Comparison of ENCODE assay signal across 8 mouse cellular contexts in the genomic region with DNA sequence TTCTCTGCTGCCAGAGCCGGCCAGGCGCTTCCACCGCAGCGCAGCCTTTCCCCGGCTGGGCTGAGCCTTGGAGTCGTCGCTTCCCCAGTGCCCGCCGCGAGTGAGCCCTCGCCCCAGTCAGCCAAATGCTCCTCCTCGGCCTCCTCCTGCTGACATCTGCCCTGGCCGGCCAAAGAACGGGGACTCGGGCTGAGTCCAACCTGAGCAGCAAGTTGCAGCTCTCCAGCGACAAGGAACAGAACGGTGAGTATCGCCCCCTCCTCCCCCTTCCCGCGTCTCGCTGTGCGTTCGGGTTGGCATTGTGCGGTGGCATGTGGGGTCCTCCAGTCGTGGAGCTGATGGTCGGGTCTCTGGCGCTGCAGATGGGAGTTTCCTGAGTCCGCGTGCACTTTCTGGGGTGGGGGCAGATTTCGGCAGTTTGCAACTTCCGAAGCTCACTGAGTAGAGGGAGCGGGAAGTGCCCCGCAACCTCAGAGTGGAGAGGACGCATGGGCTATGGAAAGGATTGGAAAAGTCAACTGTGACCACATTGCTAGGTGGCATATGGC. TPM values are rescaled to one million over a fixed set of nuclear protein-coding genes. Genes with fewer than 3 reads are reported as not detected.
A peak's percentile ranks its signal among the peaks of the same experiment; 100 is the strongest.
DNase-seq lines count a peak whose midpoint lies in the region; ATAC-seq and TF ChIP-seq lines count a peak whose summit lies in the region.

No protein-coding gene starts in this region.

- H3K9me3 ChIP-seq in CH12.LX (replicated peaks; ENCODE audit: low read length) = no peaks in the 10 kb centered on the region
- H3K9me3 ChIP-seq in embryonic facial prominence, embryonic 15.5 days (replicated peaks) = no peaks in the 10 kb centered on the region

- peaks cover 7% of the 10 kb centered on the region for H3K27me3 ChIP-seq in CH12.LX (replicated peaks)
- H3K27me3 ChIP-seq in embryonic facial prominence, embryonic 15.5 days = no peaks in the 10 kb centered on the region

- WGBS in embryonic facial prominence, embryonic 15.5 days = under 1% methylated on average over 34 of the region's 34 CpGs

- no peaks in the 10 kb centered on the region for H3K79me2 ChIP-seq in CH12.LX (replicated peaks; ENCODE audit: control insufficient read depth, extremely low read depth, insufficient read depth, poor library complexity, severe bottlenecking)

- TF ChIP-seq POLR2A in CH12.LX (IDR thresholded peaks at IDR 0.05; ENCODE audit: low read depth, low read length) = no peak

- no peak overlapping the region for H3K27ac ChIP-seq in CH12.LX (ENCODE audit: insufficient read depth, low read depth)
- H3K27ac ChIP-seq in embryonic facial prominence, embryonic 15.5 days (replicated peaks) = peak overlapping the region; percentile 79
- peak overlapping the region; percentile 88 for H3K27ac ChIP-seq in layer of hippocampus, adult 2 months

- dilution Hi-C loops in CH12.LX (cut with MboI; ENCODE audit: extremely low pct_ligation_motif_present, extremely low pct_unique_long_range_greater_than_20kb, low sequenced_read_pairs) = no loop called here

- peak overlapping the region in 2 of 3 experiments; percentile 59 to 62 for H3K4me3 ChIP-seq in CH12.LX (replicated peaks in 1 of 3; ENCODE audit: low read depth in 2 of 3, low read length in 2 of 3, poor library complexity in 1 of 3)
- peak overlapping the region; percentile 79 for H3K4me3 ChIP-seq in embryonic facial prominence, embryonic 15.5 days (replicated peaks)
- peak overlapping the region; percentile 76 for H3K4me3 ChIP-seq in layer of hippocampus, adult 2 months

- no peak for DNase-seq in CH12.LX (ENCODE audit: extremely low read depth)
- peak; percentile 72 for DNase-seq in adrenal gland, postnatal 14 days
- peak; percentile 34 to 40 for DNase-seq in heart, postnatal 36 days
- peak; percentile 6 to 21 for DNase-seq in layer of hippocampus, adult 2 months (ENCODE audit: low spot score in 2 of 2)
- DNase-seq in lung, postnatal 4 days = peak; percentile 36 to 40
- peak; percentile 61 for DNase-seq in retina, postnatal 1 day

- peak overlapping the region; percentile 97 for H3K4me2 ChIP-seq in CH12.LX (ENCODE audit: insufficient read depth, low read depth, poor library complexity, severe bottlenecking)
- peak overlapping the region; percentile 94 for H3K4me2 ChIP-seq in embryonic facial prominence, embryonic 15.5 days (replicated peaks)

- TF ChIP-seq CTCF in CH12.LX (conservative IDR thresholded peaks at IDR 0.05 in 1 of 2, IDR thresholded peaks at IDR 0.05 in 1 of 2; ENCODE audit: low read depth in 2 of 2, low read length in 2 of 2) = no peak
- no peak for TF ChIP-seq CTCF in layer of hippocampus, adult 2 months (conservative IDR thresholded peaks at IDR 0.05)

- peaks cover 5 to 10% of the 10 kb centered on the region in 2 experiments; a peak in 3 of 4 replicates for H3K4me1 ChIP-seq in CH12.LX (ENCODE audit: control insufficient read depth in 1 of 2, insufficient read depth in 2 of 2)
- H3K4me1 ChIP-seq in embryonic facial prominence, embryonic 15.5 days = peaks cover 6% of the 10 kb centered on the region

- no peak for TF ChIP-seq EP300 in CH12.LX (IDR thresholded peaks at IDR 0.05; ENCODE audit: low read length)

- no peak overlapping the region for H3K9ac ChIP-seq in CH12.LX (ENCODE audit: insufficient read depth, low read depth)
- peak overlapping the region; percentile 54 for H3K9ac ChIP-seq in embryonic facial prominence, embryonic 15.5 days

- intact Hi-C loops in heart, postnatal 36 days (cut with DNase I) = loop anchor here (5.0 to 10.0 kb wide), 3 partner anchors 177 to 887 kb away; no protein-coding TSS in a partner anchor

- no peaks in the 10 kb centered on the region for H3K36me3 ChIP-seq in CH12.LX (replicated peaks in 1 of 2; ENCODE audit: control insufficient read depth in 1 of 2, insufficient read depth in 1 of 2, low read length in 1 of 2)
- H3K36me3 ChIP-seq in embryonic facial prominence, embryonic 15.5 days = no peaks in the 10 kb centered on the region

- ATAC-seq in embryonic facial prominence, embryonic 15.5 days (ENCODE audit: insufficient number of reproducible peaks, low FRiP score, low TSS enrichment, low read depth) = 0 out of 2 replicates have a peak, but pooled peaks have one; percentile 40
- ATAC-seq in monocyte, adult 5-6 weeks (replicated peaks; ENCODE audit: insufficient number of reproducible peaks, low FRiP score, low TSS enrichment, poor library complexity, severe bottlenecking) = no peak

- TF ChIP-seq RAD21 in CH12.LX (IDR thresholded peaks at IDR 0.05; ENCODE audit: low read depth, low read length) = no peak

- in situ Hi-C loops in CH12.LX (cut with MboI; ENCODE audit: low pct_ligation_motif_present, low pct_unique_long_range_greater_than_20kb, low sequenced_read_pairs) = loop anchor here (10.0 to 25.0 kb wide), 2 partner anchors 750 to 887 kb away; no protein-coding TSS in a partner anchor

TF ChIP-seq in CH12.LX, 34 proteins besides CTCF, POLR2A, EP300 and RAD21:
- TF ChIP-seq GABPA (IDR thresholded peaks at IDR 0.05; ENCODE audit: insufficient replicate concordance, low read depth, low read length) (no peak), ZNF384 (IDR thresholded peaks at IDR 0.05; ENCODE audit: low read depth, low read length) (no peak), MAZ (IDR thresholded peaks at IDR 0.05; ENCODE audit: low read depth, low read length) (no peak), JUND (conservative IDR thresholded peaks at IDR 0.05; ENCODE audit: low read depth, low read length) (no peak), MXI1 (IDR thresholded peaks at IDR 0.05; ENCODE audit: low read depth, low read length) (no peak), USF2 (conservative IDR thresholded peaks at IDR 0.05; ENCODE audit: low read depth, low read length) (no peak), MEF2A (IDR thresholded peaks at IDR 0.05; ENCODE audit: borderline replicate concordance, low read depth, low read length) (no peak), ELF1 (IDR thresholded peaks at IDR 0.05; ENCODE audit: low read depth, low read length) (no peak), JUN (IDR thresholded peaks at IDR 0.05; ENCODE audit: insufficient read depth, low read depth, low read length) (no peak), NRF1 (IDR thresholded peaks at IDR 0.05; ENCODE audit: low read depth, low read length) (no peak), CHD2 (IDR thresholded peaks at IDR 0.05; ENCODE audit: low read length) (no peak), HCFC1 (IDR thresholded peaks at IDR 0.05; ENCODE audit: low read depth, low read length) (no peak), BHLHE40 (IDR thresholded peaks at IDR 0.05; ENCODE audit: low read depth, low read length) (no peak), E2F4 (IDR thresholded peaks at IDR 0.05; ENCODE audit: insufficient replicate concordance, low read depth, low read length) (no peak), USF1 (IDR thresholded peaks at IDR 0.05; ENCODE audit: low read depth, low read length) (no peak), TCF12 (IDR thresholded peaks at IDR 0.05; ENCODE audit: low read depth, low read length) (no peak)

RNA-seq across cellular contexts. Expression of a gene that starts 1.2 kb away (rescaled TPM):
- 0.17 TPM in 1 of 2 replicates, not detected in the other for total RNA-seq in CH12.LX (2012; rRNA removed)
- total RNA-seq in CH12.LX (2014; rRNA removed) = 0.09 TPM in 1 of 2 replicates, not detected in the other
- 0.18 and 0.20 TPM in 2 replicates for polyA plus RNA-seq in CH12.LX (2012; ENCODE audit: insufficient read length, low read depth)
- 9.1 and 11.4 TPM in 2 replicates for total RNA-seq in adrenal gland, postnatal 14 days (2021)
- 26.9 and 28.4 TPM in 2 replicates for polyA plus RNA-seq in embryonic facial prominence, embryonic 15.5 days (2015; fragmentation: Nextera tagmentation; extraction: Ambion mirVana)
- 1 to 10 TPM; 2.0 to 2.9 TPM for total RNA-seq in heart, postnatal 36 days (2021)
- total RNA-seq in layer of hippocampus, adult 2 months (2021) = 1 to 10 TPM; 5.4 to 5.5 TPM
- 0.86 TPM in 1 of 3 replicates, not detected in the others for total RNA-seq in monocyte, adult 5-6 weeks (2017)
